Mouse (Mus musculus): ENCODE data around the gene Gm28051. TPM values are rescaled to one million over a fixed set of nuclear protein-coding genes. Genes with fewer than 3 reads are reported as not detected.

The Gm28051 gene
- polyA plus RNA-seq, 1 experiment from 2014 or later: not detected

DNA sequence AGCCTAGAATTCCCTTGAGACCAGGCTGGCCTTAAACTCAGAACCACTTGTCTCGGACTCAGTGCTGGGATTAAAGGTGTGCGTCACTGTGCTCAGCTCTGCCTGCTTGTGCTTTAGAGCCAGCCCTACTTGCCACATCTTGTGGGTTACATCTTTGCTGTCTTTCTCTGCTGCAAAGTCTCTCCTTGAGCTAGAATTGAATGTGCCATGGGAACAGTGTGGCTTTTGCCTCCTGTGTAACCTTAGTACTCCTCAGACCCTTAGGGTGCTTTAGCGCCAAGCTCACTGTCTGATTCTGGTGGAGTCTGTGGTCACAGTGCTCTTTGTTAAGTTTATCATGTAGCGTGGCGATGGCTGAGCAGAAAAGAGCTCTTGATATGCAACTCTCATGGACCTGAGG, 15.1 kb upstream of the Gm28051 start:
- no peak for ATAC-seq (ENCODE audit: low FRiP score)
- no peaks in the 10 kb centered on the region for H3K4me1 ChIP-seq (ENCODE audit: control insufficient read depth, insufficient read depth, low read length)
- no peak overlapping the region for H3K9ac ChIP-seq (ENCODE audit: low read length)
- no peak overlapping the region for H3K4me2 ChIP-seq
- H3K27me3 ChIP-seq (ENCODE audit: control insufficient read depth, insufficient read depth, low read length): no peaks in the 10 kb centered on the region
- DNase-seq (ENCODE audit: low spot score, missing footprints): no peak
- peaks cover 28% of the 10 kb centered on the region for H3K36me3 ChIP-seq (ENCODE audit: control insufficient read depth, insufficient read depth, low read length)
- no peak overlapping the region for H3K27ac ChIP-seq (ENCODE audit: low read depth, low read length)
- H3K4me3 ChIP-seq (ENCODE audit: low read depth, low read length): no peak overlapping the region
- H3K9me3 ChIP-seq (ENCODE audit: control insufficient read depth, low read length): no peaks in the 10 kb centered on the region
- 93% methylated on average over 5 of the region's 5 CpGs for WGBS

DNA sequence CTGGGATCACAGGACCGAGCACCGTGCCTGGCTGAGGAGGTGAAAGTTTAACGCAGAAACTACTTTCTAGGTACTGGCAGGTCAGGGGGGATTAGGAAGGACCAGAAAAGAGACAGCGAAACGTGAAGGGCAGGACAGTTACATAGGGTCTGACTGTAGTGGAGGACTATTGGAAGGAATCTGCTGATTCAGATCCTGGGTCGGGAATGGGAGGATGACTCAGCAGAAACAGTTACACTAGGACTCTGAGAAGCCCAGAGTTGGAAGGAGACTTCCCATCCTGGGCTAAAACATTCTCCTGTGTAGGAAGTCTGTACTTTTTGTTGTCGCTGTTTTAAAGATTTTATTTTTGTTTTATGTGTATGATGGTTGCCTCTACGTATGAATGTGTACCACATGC, 14.0 kb upstream of the Gm28051 start:
- Histone ChIP-seq H3K4me1 (ENCODE audit: control insufficient read depth, insufficient read depth, low read length) (no peaks in the 10 kb centered on the region), H3K27ac (ENCODE audit: low read depth, low read length) (no peak overlapping the region), H3K36me3 (ENCODE audit: control insufficient read depth, insufficient read depth, low read length) (peaks cover 30% of the 10 kb centered on the region), H3K9ac (ENCODE audit: low read length) (no peak overlapping the region), H3K9me3 (ENCODE audit: control insufficient read depth, low read length) (no peaks in the 10 kb centered on the region), H3K4me2 (no peak overlapping the region), H3K4me3 (ENCODE audit: low read depth, low read length) (no peak overlapping the region), H3K27me3 (ENCODE audit: control insufficient read depth, insufficient read depth, low read length) (no peaks in the 10 kb centered on the region)
- DNase-seq (ENCODE audit: low spot score, missing footprints): no peak
- ATAC-seq (ENCODE audit: low FRiP score): no peak
- 95% methylated on average over 8 of the region's 8 CpGs for WGBS

DNA sequence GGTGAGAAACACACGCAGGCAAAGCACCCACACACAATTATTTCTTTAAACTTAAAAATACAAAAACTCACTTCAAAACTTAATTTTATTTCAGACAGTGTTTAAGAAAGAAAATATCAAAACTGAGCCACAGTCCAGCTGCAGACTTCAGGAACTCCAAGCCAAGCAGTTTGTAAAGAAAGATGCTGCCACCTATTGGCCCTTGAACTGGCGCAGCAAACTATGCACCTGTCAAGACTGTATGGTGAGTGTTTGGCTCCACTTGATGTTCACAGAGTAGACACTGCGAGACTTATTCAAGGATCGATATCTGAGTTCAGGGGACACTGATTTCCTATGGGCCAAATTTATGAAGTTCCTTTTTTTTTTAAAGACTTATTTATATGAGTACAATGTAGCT, 11.4 kb upstream of the Gm28051 start:
- H3K27me3 ChIP-seq (ENCODE audit: control insufficient read depth, insufficient read depth, low read length): no peaks in the 10 kb centered on the region
- H3K4me1 ChIP-seq (ENCODE audit: control insufficient read depth, insufficient read depth, low read length): no peaks in the 10 kb centered on the region
- H3K9me3 ChIP-seq (ENCODE audit: control insufficient read depth, low read length): no peaks in the 10 kb centered on the region
- DNase-seq (ENCODE audit: low spot score, missing footprints) (no peak), ATAC-seq (ENCODE audit: low FRiP score) (no peak)
- no peak overlapping the region for H3K9ac ChIP-seq (ENCODE audit: low read length)
- no peak overlapping the region for H3K4me3 ChIP-seq (ENCODE audit: low read depth, low read length)
- no peak overlapping the region for H3K4me2 ChIP-seq
- peaks cover 26% of the 10 kb centered on the region for H3K36me3 ChIP-seq (ENCODE audit: control insufficient read depth, insufficient read depth, low read length)
- H3K27ac ChIP-seq (ENCODE audit: low read depth, low read length): no peak overlapping the region
- WGBS: 96% methylated on average over 4 of the region's 4 CpGs

DNA sequence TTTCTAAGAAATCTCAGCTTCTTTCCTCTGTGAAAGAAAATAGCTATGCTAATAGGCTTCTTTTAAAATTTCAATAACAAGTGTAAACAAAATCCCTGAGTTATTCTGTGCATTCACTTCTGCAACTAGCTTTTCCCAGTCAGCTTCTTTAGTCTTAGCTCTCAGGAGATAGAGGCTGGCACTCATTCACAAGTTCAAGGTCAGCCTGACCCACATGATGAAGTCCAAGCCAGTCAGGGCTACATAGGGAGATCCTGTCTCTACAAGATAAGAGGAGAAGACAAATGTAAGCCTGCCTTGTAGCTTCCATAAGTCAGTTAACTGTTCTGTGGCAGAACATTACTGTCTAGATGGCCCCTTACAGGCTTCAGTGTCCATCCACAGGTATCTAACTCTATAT, 6.1 kb upstream of the Gm28051 start:
- no peak overlapping the region for H3K4me3 ChIP-seq (ENCODE audit: low read depth, low read length)
- DNase-seq (ENCODE audit: low spot score, missing footprints): no peak
- peaks cover 6% of the 10 kb centered on the region for H3K36me3 ChIP-seq (ENCODE audit: control insufficient read depth, insufficient read depth, low read length)

DNA sequence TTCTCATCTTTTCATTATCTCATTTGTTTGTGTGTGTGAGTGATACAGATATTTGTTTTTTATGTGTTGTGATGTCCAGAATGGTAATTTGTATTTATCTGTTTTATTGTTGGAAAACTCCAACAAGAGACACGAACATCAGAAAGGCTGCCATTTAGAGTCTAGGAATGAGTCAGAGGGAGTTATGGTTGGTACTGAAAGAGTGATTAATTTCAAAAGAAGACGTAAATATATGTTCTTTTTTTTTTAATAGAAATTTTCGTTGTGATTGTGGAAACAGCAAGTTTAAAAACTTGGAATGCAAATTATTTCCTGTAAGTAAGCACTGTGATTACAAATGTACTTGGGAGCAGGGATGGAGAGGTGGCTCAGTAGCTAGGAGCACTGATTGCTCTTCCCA, 4.1 kb upstream of the Gm28051 start:
- H3K27me3 ChIP-seq (ENCODE audit: control insufficient read depth, insufficient read depth, low read length): no peaks in the 10 kb centered on the region
- ATAC-seq (ENCODE audit: low FRiP score): no peak
- H3K9ac ChIP-seq (ENCODE audit: low read length): no peak overlapping the region
- no peaks in the 10 kb centered on the region; the same call in 1 of the 2 replicates for H3K36me3 ChIP-seq (ENCODE audit: control insufficient read depth, insufficient read depth, low read length)
- no peak overlapping the region for H3K4me2 ChIP-seq
- H3K9me3 ChIP-seq (ENCODE audit: control insufficient read depth, low read length): no peaks in the 10 kb centered on the region
- H3K27ac ChIP-seq (ENCODE audit: low read depth, low read length): no peak overlapping the region
- DNase-seq (ENCODE audit: low spot score, missing footprints): no peak
- WGBS: 90% methylated on average over 3 of the region's 3 CpGs
- H3K4me3 ChIP-seq (ENCODE audit: low read depth, low read length): no peak overlapping the region
- H3K4me1 ChIP-seq (ENCODE audit: control insufficient read depth, insufficient read depth, low read length): peaks cover 14% of the 10 kb centered on the region

More for the DNA sequence above, 6.1 kb upstream of the Gm28051 start:
- Histone ChIP-seq H3K4me2 (no peak overlapping the region), H3K27ac (ENCODE audit: low read depth, low read length) (no peak overlapping the region), H3K27me3 (ENCODE audit: control insufficient read depth, insufficient read depth, low read length) (no peaks in the 10 kb centered on the region), H3K9ac (ENCODE audit: low read length) (no peak overlapping the region), H3K9me3 (ENCODE audit: control insufficient read depth, low read length) (no peaks in the 10 kb centered on the region), H3K4me1 (ENCODE audit: control insufficient read depth, insufficient read depth, low read length) (peaks cover 8% of the 10 kb centered on the region)
- ATAC-seq (ENCODE audit: low FRiP score): no peak

DNA sequence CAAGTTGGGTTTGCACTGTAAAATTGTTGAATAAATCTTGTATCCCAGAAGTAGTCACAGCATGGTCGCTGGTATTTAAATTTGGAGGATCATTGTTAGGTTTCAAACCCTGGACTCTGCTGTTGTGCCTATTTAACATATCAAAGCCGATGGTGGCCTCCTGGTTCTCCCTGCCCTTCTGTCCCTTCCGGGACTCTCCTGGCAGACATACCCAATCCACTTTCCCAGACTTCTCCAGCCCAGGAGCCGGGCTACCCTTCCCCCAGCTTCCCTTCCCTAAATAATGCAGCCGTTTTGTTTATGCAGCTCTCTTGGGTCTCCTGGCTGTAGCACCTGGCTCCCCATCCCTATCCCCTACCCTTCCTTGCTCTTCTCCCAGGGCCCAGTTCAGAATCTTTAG, 1.4 kb upstream of the Gm28051 start:
- Histone ChIP-seq H3K27me3 (ENCODE audit: control insufficient read depth, insufficient read depth, low read length) (no peaks in the 10 kb centered on the region), H3K27ac (ENCODE audit: low read depth, low read length) (no peak overlapping the region), H3K4me1 (ENCODE audit: control insufficient read depth, insufficient read depth, low read length) (peaks cover 16% of the 10 kb centered on the region), H3K9ac (ENCODE audit: low read length) (peak overlapping the region; percentile 72), H3K4me3 (ENCODE audit: low read depth, low read length) (peak overlapping the region; percentile 70), H3K9me3 (ENCODE audit: control insufficient read depth, low read length) (no peaks in the 10 kb centered on the region), H3K36me3 (ENCODE audit: control insufficient read depth, insufficient read depth, low read length) (no peaks in the 10 kb centered on the region), H3K4me2 (peak overlapping the region; percentile 74)
- 0% methylated on average over 5 of the region's 5 CpGs for WGBS
- ATAC-seq (ENCODE audit: low FRiP score) (no peak), DNase-seq (ENCODE audit: low spot score, missing footprints) (no peak)

DNA sequence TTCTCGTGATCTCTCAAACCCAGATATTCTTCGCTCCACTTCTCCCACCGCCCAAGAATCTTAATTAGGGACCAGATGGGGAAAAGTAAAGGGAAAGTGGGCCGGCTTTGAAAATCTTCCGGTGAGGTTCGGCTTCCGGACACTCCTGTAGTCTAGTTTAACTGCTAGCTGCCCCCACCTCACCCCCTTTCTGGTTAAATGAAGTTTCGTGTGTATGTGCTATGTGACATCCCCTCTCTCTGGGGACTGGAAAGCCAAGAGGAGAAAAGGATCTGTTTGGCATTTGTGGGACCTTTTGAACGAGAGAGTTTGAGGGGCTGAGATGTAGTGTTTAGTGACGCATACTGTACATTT, 815 bp upstream of the Gm28051 start, which contains the start of gene Gm20604:
Gene Gm20604 (minus strand): TSS at position 270 of the 354 bp plus-strand sequence.
- 1% methylated on average over 10 of the region's 10 CpGs for whole genome bisulfite sequencing
- H3K4me1 ChIP-seq (ENCODE audit: control insufficient read depth, insufficient read depth, low read length): peaks cover 16% of the 10 kb centered on the region
- DNase-seq (ENCODE audit: low spot score, missing footprints) (peak; percentile 90), ATAC-seq (ENCODE audit: low FRiP score) (no peak)
- peak within 1 kb of the TSS; percentile 75 for H3K4me2 ChIP-seq
- H3K36me3 ChIP-seq (ENCODE audit: control insufficient read depth, insufficient read depth, low read length): no peaks in the 10 kb centered on the region
- no peaks in the 10 kb centered on the region for H3K9me3 ChIP-seq (ENCODE audit: control insufficient read depth, low read length)
- peak within 1 kb of the TSS; percentile 70 for H3K4me3 ChIP-seq (ENCODE audit: low read depth, low read length)
- H3K9ac ChIP-seq (ENCODE audit: low read length): peak within 1 kb of the TSS; percentile 78
- no peaks in the 10 kb centered on the region for H3K27me3 ChIP-seq (ENCODE audit: control insufficient read depth, insufficient read depth, low read length)
- H3K27ac ChIP-seq (ENCODE audit: low read depth, low read length): peak within 1 kb of the TSS; percentile 81

DNA sequence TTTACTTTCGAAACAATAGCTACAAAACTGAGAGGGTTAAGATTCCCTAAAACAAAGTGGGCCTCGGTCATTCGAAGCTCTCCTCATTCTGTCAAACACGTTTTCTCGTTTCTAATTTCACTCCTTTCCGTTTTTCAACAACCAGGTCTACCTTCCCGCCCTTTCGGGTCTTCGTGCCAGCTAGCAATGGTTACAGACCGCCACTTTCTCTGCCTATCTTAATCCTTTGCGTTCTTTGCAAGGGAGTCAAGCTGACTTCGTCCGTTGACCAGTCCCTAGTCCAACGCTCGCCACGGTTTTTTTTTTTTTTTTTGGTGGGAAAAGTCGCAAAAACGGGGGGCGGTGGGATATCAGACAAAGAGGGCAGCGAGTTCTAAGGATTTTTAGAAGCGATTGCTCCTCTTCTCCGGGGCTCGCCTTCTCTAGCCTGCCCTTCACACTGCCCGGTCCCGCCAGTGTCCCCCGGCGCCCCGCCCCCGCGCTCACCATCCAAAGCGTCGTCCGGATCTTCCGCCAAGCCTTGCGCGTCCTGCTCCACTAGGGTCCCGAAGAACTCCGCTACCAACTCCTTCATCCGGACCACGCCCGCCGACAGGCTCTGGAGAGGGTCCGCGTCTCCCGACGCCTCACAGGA, 393 bp downstream of the Gm28051 start:
- no peaks in the 10 kb centered on the region for H3K9me3 ChIP-seq (ENCODE audit: control insufficient read depth, low read length)
- no peak for DNase-seq (ENCODE audit: low spot score, missing footprints)
- peak overlapping the region; percentile 70 for H3K4me3 ChIP-seq (ENCODE audit: low read depth, low read length)
- no peaks in the 10 kb centered on the region for H3K27me3 ChIP-seq (ENCODE audit: control insufficient read depth, insufficient read depth, low read length)
- peak overlapping the region; percentile 78 for H3K9ac ChIP-seq (ENCODE audit: low read length)
- H3K36me3 ChIP-seq (ENCODE audit: control insufficient read depth, insufficient read depth, low read length): no peaks in the 10 kb centered on the region
- H3K4me1 ChIP-seq (ENCODE audit: control insufficient read depth, insufficient read depth, low read length): peaks cover 16% of the 10 kb centered on the region
- H3K4me2 ChIP-seq: peak overlapping the region; percentile 75
- ATAC-seq (ENCODE audit: low FRiP score): peak; percentile 87
- H3K27ac ChIP-seq (ENCODE audit: low read depth, low read length): peak overlapping the region; percentile 81
- WGBS: 2% methylated on average over 46 of the region's 46 CpGs

DNA sequence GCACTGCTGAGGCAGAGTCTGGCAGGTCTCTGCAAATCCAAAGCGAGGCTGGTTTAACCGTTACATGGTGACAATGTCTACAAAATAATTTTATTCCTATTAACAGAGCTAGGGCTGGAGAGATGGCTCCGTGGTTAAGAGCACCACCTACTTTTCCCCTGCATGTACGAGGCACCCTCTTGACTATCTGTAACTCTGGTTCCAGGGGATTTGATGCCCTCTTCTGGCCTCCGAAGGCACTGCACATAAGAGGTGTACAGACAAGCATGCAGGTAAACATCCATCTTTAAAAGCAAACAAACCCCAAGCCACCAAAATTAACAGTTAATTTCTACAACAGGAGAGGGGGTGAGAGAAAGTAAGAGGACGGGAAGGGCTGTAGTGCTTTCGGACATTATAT, 1.3 kb downstream of the Gm28051 start:
- Histone ChIP-seq H3K27ac (ENCODE audit: low read depth, low read length) (no peak overlapping the region), H3K9me3 (ENCODE audit: control insufficient read depth, low read length) (no peaks in the 10 kb centered on the region), H3K27me3 (ENCODE audit: control insufficient read depth, insufficient read depth, low read length) (no peaks in the 10 kb centered on the region), H3K36me3 (ENCODE audit: control insufficient read depth, insufficient read depth, low read length) (no peaks in the 10 kb centered on the region), H3K4me3 (ENCODE audit: low read depth, low read length) (peak overlapping the region; percentile 70; the same call in 1 of the 2 replicates), H3K9ac (ENCODE audit: low read length) (no peak overlapping the region), H3K4me1 (ENCODE audit: control insufficient read depth, insufficient read depth, low read length) (peaks cover 16% of the 10 kb centered on the region), H3K4me2 (peak overlapping the region; percentile 75)
- no peak for ATAC-seq (ENCODE audit: low FRiP score)
- DNase-seq (ENCODE audit: low spot score, missing footprints): no peak
- 86% methylated on average over 7 of the region's 7 CpGs for WGBS
